Mouse (Mus musculus): ENCODE measurements around the gene Cpvl. TPM values are rescaled to one million over a fixed set of nuclear protein-coding genes. Genes with fewer than 3 reads are reported as not detected.

Cpvl gene
- total and polyA plus RNA-seq, 3 experiments = not detected

- no peaks in the 10 kb centered on the region for H3K36me3 ChIP-seq (ENCODE audit: control insufficient read depth in 1 of 2, insufficient read depth in 2 of 2, low read length in 2 of 2)
- H3K27me3 ChIP-seq (ENCODE audit: control insufficient read depth in 1 of 2, insufficient read depth in 2 of 2, low read length in 2 of 2) = no peaks in the 10 kb centered on the region
- no peak for TF ChIP-seq EP300 (IDR thresholded peaks at IDR 0.05; ENCODE audit: low read depth in 1 of 2, low read length in 2 of 2)
- no peak for TF ChIP-seq USF1 (IDR thresholded peaks at IDR 0.05; ENCODE audit: low read depth, low read length)
- TF ChIP-seq POLR2AphosphoS5 (IDR thresholded peaks at IDR 0.05; ENCODE audit: borderline replicate concordance, low read depth, low read length) = no peak
- no peak for TF ChIP-seq RAD21 (IDR thresholded peaks at IDR 0.05; ENCODE audit: low read depth, low read length)
- TF ChIP-seq BHLHE40 (IDR thresholded peaks at IDR 0.05; ENCODE audit: borderline replicate concordance, low read depth, low read length) = no peak
- TF ChIP-seq CTCF (IDR thresholded peaks at IDR 0.05 in 2 of 3, conservative IDR thresholded peaks at IDR 0.05 in 1 of 3; ENCODE audit: control insufficient read depth in 1 of 3, insufficient read depth in 1 of 3, low read depth in 2 of 3, low read length in 3 of 3, poor library complexity in 1 of 3, severe bottlenecking in 1 of 3) = no peak
- no peak for TF ChIP-seq NRF1 (IDR thresholded peaks at IDR 0.05; ENCODE audit: insufficient read depth, low read depth, low read length, poor library complexity, severe bottlenecking)
- TF ChIP-seq ZNF384 (IDR thresholded peaks at IDR 0.05; ENCODE audit: low read depth, low read length) = no peak
- TF ChIP-seq MYB (IDR thresholded peaks at IDR 0.05; ENCODE audit: low read depth, low read length) = no peak
- TF ChIP-seq TAL1 (IDR thresholded peaks at IDR 0.05; ENCODE audit: low read length) = no peak
- no peak for TF ChIP-seq ZC3H11A (IDR thresholded peaks at IDR 0.05; ENCODE audit: low read depth, low read length)
- TF ChIP-seq TCF12 (IDR thresholded peaks at IDR 0.05; ENCODE audit: low read depth, low read length) = no peak
- TF ChIP-seq ETS1 (IDR thresholded peaks at IDR 0.05; ENCODE audit: low read depth, low read length) = no peak
- no peak for TF ChIP-seq ZMIZ1 (IDR thresholded peaks at IDR 0.05; ENCODE audit: low read depth, low read length)
- no peak for TF ChIP-seq RCOR1 (IDR thresholded peaks at IDR 0.05; ENCODE audit: low read depth, low read length)
- no peak for TF ChIP-seq CHD1 (IDR thresholded peaks at IDR 0.05; ENCODE audit: low read depth, low read length)
- H3K79me2 ChIP-seq (ENCODE audit: control insufficient read depth, insufficient read depth, low read length, poor library complexity) = no peaks in the 10 kb centered on the region
- DNase-seq (ENCODE audit: low read depth, low spot score) = no peak
- H3K4me3 ChIP-seq (ENCODE audit: control insufficient read depth in 1 of 2, insufficient read depth in 1 of 2, low read depth in 2 of 2, low read length in 2 of 2) = no peak overlapping the region
- H3K9me3 ChIP-seq (replicated peaks; ENCODE audit: insufficient read depth, low read length) = no peaks in the 10 kb centered on the region
- no peak overlapping the region for H3K9ac ChIP-seq (ENCODE audit: control insufficient read depth, low read depth, low read length, poor library complexity, severe bottlenecking)
- no peak overlapping the region for H3K27ac ChIP-seq (ENCODE audit: control insufficient read depth, low read depth, low read length)
- no peaks in the 10 kb centered on the region for H3K4me1 ChIP-seq (ENCODE audit: control insufficient read depth in 1 of 2, insufficient read depth in 2 of 2, low read length in 2 of 2)
These were observed 46.9 kb downstream of the Cpvl start for GRCm38 (mm10) chr6:53931605-53932004.

- no peak for DNase-seq (ENCODE audit: low read depth, low spot score)
- Histone ChIP-seq H3K27me3 (ENCODE audit: control insufficient read depth in 1 of 2, insufficient read depth in 2 of 2, low read length in 2 of 2) (no peaks in the 10 kb centered on the region), H3K4me3 (ENCODE audit: control insufficient read depth in 1 of 2, insufficient read depth in 1 of 2, low read depth in 2 of 2, low read length in 2 of 2) (no peak overlapping the region), H3K79me2 (ENCODE audit: control insufficient read depth, insufficient read depth, low read length, poor library complexity) (no peaks in the 10 kb centered on the region), H3K36me3 (ENCODE audit: control insufficient read depth in 1 of 2, insufficient read depth in 2 of 2, low read length in 2 of 2) (no peaks in the 10 kb centered on the region), H3K27ac (ENCODE audit: control insufficient read depth, low read depth, low read length) (no peak overlapping the region), H3K9me3 (replicated peaks; ENCODE audit: insufficient read depth, low read length) (no peaks in the 10 kb centered on the region), H3K4me1 (ENCODE audit: control insufficient read depth in 1 of 2, insufficient read depth in 2 of 2, low read length in 2 of 2) (no peaks in the 10 kb centered on the region), H3K9ac (ENCODE audit: control insufficient read depth, low read depth, low read length, poor library complexity, severe bottlenecking) (no peak overlapping the region)
- TF ChIP-seq MYB (IDR thresholded peaks at IDR 0.05; ENCODE audit: low read depth, low read length) (no peak), EP300 (IDR thresholded peaks at IDR 0.05; ENCODE audit: low read depth in 1 of 2, low read length in 2 of 2) (no peak), NRF1 (IDR thresholded peaks at IDR 0.05; ENCODE audit: insufficient read depth, low read depth, low read length, poor library complexity, severe bottlenecking) (no peak), E2F4 (IDR thresholded peaks at IDR 0.05; ENCODE audit: borderline replicate concordance, low read depth, low read length) (no peak), POLR2AphosphoS5 (IDR thresholded peaks at IDR 0.05; ENCODE audit: borderline replicate concordance, low read depth, low read length) (no peak), HCFC1 (IDR thresholded peaks at IDR 0.05; ENCODE audit: low read depth, low read length) (no peak), ELF1 (IDR thresholded peaks at IDR 0.05; ENCODE audit: low read depth, low read length) (no peak), TCF12 (IDR thresholded peaks at IDR 0.05; ENCODE audit: low read depth, low read length) (no peak), POLR2A (IDR thresholded peaks at IDR 0.05; ENCODE audit: control insufficient read depth in 1 of 2, insufficient read depth in 1 of 2, low read depth in 1 of 2, low read length in 2 of 2, poor library complexity in 1 of 2) (no peak), CHD1 (IDR thresholded peaks at IDR 0.05; ENCODE audit: low read depth, low read length) (no peak), MXI1 (IDR thresholded peaks at IDR 0.05; ENCODE audit: low read depth, low read length) (no peak), TBP (IDR thresholded peaks at IDR 0.05; ENCODE audit: low read depth, low read length) (no peak), POLR2AphosphoS2 (IDR thresholded peaks at IDR 0.05; ENCODE audit: low read length) (no peak), TAL1 (IDR thresholded peaks at IDR 0.05; ENCODE audit: low read length) (no peak), GABPA (IDR thresholded peaks at IDR 0.05; ENCODE audit: low read depth, low read length) (no peak), CTCF (IDR thresholded peaks at IDR 0.05 in 2 of 3, conservative IDR thresholded peaks at IDR 0.05 in 1 of 3; ENCODE audit: control insufficient read depth in 1 of 3, insufficient read depth in 1 of 3, low read depth in 2 of 3, low read length in 3 of 3, poor library complexity in 1 of 3, severe bottlenecking in 1 of 3) (no peak), SIN3A (IDR thresholded peaks at IDR 0.05; ENCODE audit: low read length) (no peak), ZNF384 (IDR thresholded peaks at IDR 0.05; ENCODE audit: low read depth, low read length) (no peak)
These were observed 48.6 kb downstream of the Cpvl start for GRCm38 (mm10) chr6:53929858-53930257.

All from MEL (cell line).